Mouse (Mus musculus): ENCODE data around the gene Dcx.

The Dcx gene

GRCm38 (mm10) chrX:143932958-143933357 lies at the start of gene Dcx:
Dcx (minus strand) TSS chrX:143933311.
- in situ Hi-C loops (cut with MboI, MseI) = no loop called here

GRCm38 (mm10) chrX:143966249-143966648 lies 33.1 kb upstream of the Dcx start:
- in situ Hi-C loops (cut with MboI, MseI) = no loop called here

- in situ Hi-C loops (cut with MboI, MseI) = no loop called here
Observed at GRCm38 (mm10) chrX:143933671-143934070, 560 bp upstream of the Dcx start.

- in situ Hi-C loops (cut with MboI, MseI) = no loop called here
Observed at GRCm38 (mm10) chrX:143932530-143932929, 581 bp downstream of the Dcx start.

GRCm38 (mm10) chrX:143931400-143932185 lies 1.5 kb downstream of the Dcx start:
- in situ Hi-C loops (cut with MboI, MseI) = no loop called here

GRCm38 (mm10) chrX:143922070-143922469 lies 11.0 kb downstream of the Dcx start:
- in situ Hi-C loops (cut with MboI, MseI) = no loop called here

- in situ Hi-C loops (cut with MboI, MseI) = no loop called here
Observed at GRCm38 (mm10) chrX:143906699-143907471, 26.2 kb downstream of the Dcx start.

- in situ Hi-C loops (cut with MboI, MseI) = no loop called here
Observed at GRCm38 (mm10) chrX:143904689-143905088, 28.4 kb downstream of the Dcx start.

GRCm38 (mm10) chrX:143902300-143902699 lies 30.8 kb downstream of the Dcx start:
- in situ Hi-C loops (cut with MboI, MseI) = no loop called here

- in situ Hi-C loops (cut with MboI, MseI) = no loop called here
Observed at GRCm38 (mm10) chrX:143897363-143898285, 35.5 kb downstream of the Dcx start.

GRCm38 (mm10) chrX:143896936-143897335 lies 36.2 kb downstream of the Dcx start:
- in situ Hi-C loops (cut with MboI, MseI) = no loop called here

- in situ Hi-C loops (cut with MboI, MseI) = no loop called here
Observed at GRCm38 (mm10) chrX:143893180-143893579, 39.9 kb downstream of the Dcx start.

GRCm38 (mm10) chrX:143885765-143886164 lies 47.3 kb downstream of the Dcx start:
- in situ Hi-C loops (cut with MboI, MseI) = loop anchor here (5.0 kb wide), 1 partner anchor 78 kb away; no protein-coding TSS in a partner anchor

- in situ Hi-C loops (cut with MboI, MseI) = loop anchor here (5.0 kb wide), 1 partner anchor 78 kb away; no protein-coding TSS in a partner anchor
Observed at GRCm38 (mm10) chrX:143884953-143885352, 48.2 kb downstream of the Dcx start.

GRCm38 (mm10) chrX:143884299-143884698 lies 48.8 kb downstream of the Dcx start:
- in situ Hi-C loops (cut with MboI, MseI) = no loop called here

GRCm38 (mm10) chrX:143881806-143882468 lies 51.2 kb downstream of the Dcx start:
- in situ Hi-C loops (cut with MboI, MseI) = no loop called here

- in situ Hi-C loops (cut with MboI, MseI) = no loop called here
Observed at GRCm38 (mm10) chrX:143879631-143880030, 53.5 kb downstream of the Dcx start.

GRCm38 (mm10) chrX:143867129-143867664 lies 65.9 kb downstream of the Dcx start:
- in situ Hi-C loops (cut with MboI, MseI) = no loop called here

GRCm38 (mm10) chrX:143851351-143851750 lies 81.8 kb downstream of the Dcx start:
- in situ Hi-C loops (cut with MboI, MseI) = no loop called here

GRCm38 (mm10) chrX:143849969-143850368 lies 83.1 kb downstream of the Dcx start:
- in situ Hi-C loops (cut with MboI, MseI) = no loop called here

GRCm38 (mm10) chrX:143846637-143847036 lies 86.5 kb downstream of the Dcx start:
- in situ Hi-C loops (cut with MboI, MseI) = no loop called here

All from T-helper 1 cell (primary cell).